Mouse (Mus musculus) limb, embryonic 14.5 days (tissue): Measurements from ENCODE around the gene Tcte2. TPM values are rescaled to one million over a fixed set of nuclear protein-coding genes. Genes with fewer than 3 reads are reported as not detected.
"Not testable (repeated sequence)": the region's sequence is repeated elsewhere in the genome, so short reads cannot be mapped to it uniquely, and the experiment has no call there.

Experiments
- ATAC-seq: fragments of 200-750 bp; cut with Nextera tagmentation; 2 replicates; pipeline ENCODE4 v1.8.0; 2017; ENCODE audit warnings: low read depth, moderate number of reproducible peaks, moderate TSS enrichment; ENCODE audit not compliant: low FRiP score
- DNase-seq: peaks from one replicate; pipeline ENCODE4 v3.0.0-alpha.2; 2015; ENCODE audit warnings: low spot score
- H3K27ac ChIP-seq: fragments of 300-500 bp; sonication (generic); replicated peaks from 2 replicates; pipeline ENCODE4 v1.5.1; 2014; ENCODE audit warnings: low read depth, mild to moderate bottlenecking, low read length, moderate library complexity, mixed read lengths
- H3K27me3 ChIP-seq: fragments of 300-500 bp; sonication (generic); 2 replicates; pipeline ENCODE4 v1.6.1; 2014; ENCODE audit warnings: low read length, mixed read lengths; ENCODE audit not compliant: control insufficient read depth, insufficient read depth
- H3K36me3 ChIP-seq: fragments of 300-500 bp; sonication (generic); 2 replicates; pipeline ENCODE4 v1.6.1; 2014; ENCODE audit warnings: mild to moderate bottlenecking, low read length, moderate library complexity, mixed read lengths; ENCODE audit not compliant: control insufficient read depth, insufficient read depth
- H3K4me1 ChIP-seq: fragments of 300-500 bp; sonication (generic); 2 replicates; pipeline ENCODE4 v1.6.1; 2014; ENCODE audit warnings: antibody characterized with exemption, low read length, mixed read lengths; ENCODE audit not compliant: control insufficient read depth, insufficient read depth
- H3K4me2 ChIP-seq: fragments of 300-500 bp; sonication (generic); replicated peaks from 2 replicates; pipeline ENCODE4 v1.6.1; 2014; ENCODE audit warnings: low read depth, mild to moderate bottlenecking, low read length, moderate library complexity; ENCODE audit not compliant: severe bottlenecking
- H3K4me3 ChIP-seq: fragments of 300-500 bp; sonication (generic); replicated peaks from 2 replicates; pipeline ENCODE4 v1.5.1; 2014; ENCODE audit warnings: low read length
- H3K9ac ChIP-seq: fragments of 300-500 bp; sonication (generic); 2 replicates; pipeline ENCODE4 v1.6.1; 2014; ENCODE audit warnings: mild to moderate bottlenecking, low read depth, low read length, moderate library complexity; ENCODE audit not compliant: severe bottlenecking
- H3K9me3 ChIP-seq: fragments of 300-500 bp; sonication (generic); 2 replicates; pipeline ENCODE4 v1.6.1; 2016; ENCODE audit warnings: low read length; ENCODE audit not compliant: control insufficient read depth
- POLR2A ChIP-seq: fragments of 200-500 bp; IDR thresholded peaks from 2 replicates; pipeline ENCODE4 v1.8.0; 2012; ENCODE audit warnings: inconsistent platforms, mild to moderate bottlenecking, moderate library complexity, borderline replicate concordance; ENCODE audit not compliant: insufficient read depth, insufficient read length; ENCODE audit errors: extremely low read depth
- WGBS: fragments of 180-500 bp; shearing (Covaris S2); extraction: QIAGEN DNeasy Blood & Tissue Kit; methylation state at CpG from one replicate; pipeline ENCODE4 v1.1.7; 2014; 5-methylcytosine and 5-hydroxymethylcytosine counted together
- polyA plus RNA-seq, 2 experiments: library from polyadenylated mRNA; depleted of rRNA in 1 of 2; stranded (reverse) in 1 of 2; unstranded in 1 of 2; fragments of >200 nt; fragmentation: Nextera tagmentation in 1 of 2; extraction: Ambion mirVana in 1 of 2; gene quantifications; 2 replicates each; pipeline versions ENCODE4 v1.2.1 to v1.2.3; 2012 to 2014

The Tcte2 gene
- polyA plus RNA-seq, 2 experiments = 4.4 to 5.2 TPM

DNA sequence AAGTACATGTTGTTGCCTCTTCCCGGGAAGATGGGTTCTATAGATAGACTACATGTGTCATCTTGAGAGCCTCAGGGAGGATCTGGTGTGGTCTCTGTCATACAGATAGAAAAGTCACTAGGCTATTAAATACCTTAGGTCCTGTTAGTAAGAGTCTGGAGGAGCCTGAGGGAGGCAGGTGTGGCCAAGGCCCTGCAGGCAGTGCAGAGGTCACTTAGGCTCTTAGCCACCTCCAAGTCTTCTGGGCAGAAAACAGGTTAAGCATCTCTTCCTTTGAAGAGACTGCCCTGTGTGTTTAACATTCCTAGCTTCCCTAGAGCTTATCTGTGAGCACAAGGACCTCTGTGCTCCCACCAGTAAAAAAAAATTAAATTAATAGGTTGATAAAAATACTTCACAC is 21.8 kb upstream of the Tcte2 start:
- H3K4me1 ChIP-seq = no peaks in the 10 kb centered on the region
- H3K4me2 ChIP-seq = no peak overlapping the region
- H3K36me3 ChIP-seq = no peaks in the 10 kb centered on the region
- H3K27me3 ChIP-seq = no peaks in the 10 kb centered on the region
- 87% methylated on average over 1 of the region's 1 CpGs for WGBS
- no peak for DNase-seq
- no peak for TF ChIP-seq POLR2A
- H3K4me3 ChIP-seq = no peak overlapping the region
- H3K27ac ChIP-seq = no peak overlapping the region
- 0 out of 2 replicates have a peak, but pooled peaks cover 4% of the 10 kb centered on the region for H3K9me3 ChIP-seq
- no peak overlapping the region for H3K9ac ChIP-seq
- ATAC-seq = no peak

DNA sequence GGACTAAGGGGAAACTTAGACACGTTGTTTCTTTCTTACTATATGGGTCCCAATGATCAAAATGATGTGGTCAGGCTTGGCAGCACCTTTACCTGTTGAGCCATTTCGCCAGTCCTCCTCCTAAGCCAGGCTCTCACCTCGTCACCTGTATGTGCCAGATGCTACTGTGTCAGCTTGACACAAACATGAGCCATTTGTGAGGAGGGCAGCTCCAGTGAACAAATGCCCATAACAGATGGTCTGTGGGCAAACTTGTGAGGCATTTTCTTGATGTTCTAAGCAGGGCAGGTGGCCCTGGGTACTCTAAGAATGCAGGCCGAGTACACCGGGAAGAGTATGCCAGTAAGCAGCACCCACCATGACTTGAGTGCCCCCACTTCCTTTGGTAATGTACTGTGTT is 20.3 kb upstream of the Tcte2 start:
- TF ChIP-seq POLR2A = no peak
- no peak overlapping the region for H3K4me3 ChIP-seq
- 86% methylated on average over 5 of the region's 5 CpGs for WGBS
- no peak overlapping the region for H3K4me2 ChIP-seq
- DNase-seq = no peak
- ATAC-seq = no peak
- no peak overlapping the region for H3K9ac ChIP-seq
- H3K9me3 ChIP-seq = 0 out of 2 replicates have a peak, but pooled peaks cover 4% of the 10 kb centered on the region
- no peaks in the 10 kb centered on the region for H3K27me3 ChIP-seq
- no peaks in the 10 kb centered on the region for H3K36me3 ChIP-seq
- H3K4me1 ChIP-seq = no peaks in the 10 kb centered on the region
- H3K27ac ChIP-seq = no peak overlapping the region

DNA sequence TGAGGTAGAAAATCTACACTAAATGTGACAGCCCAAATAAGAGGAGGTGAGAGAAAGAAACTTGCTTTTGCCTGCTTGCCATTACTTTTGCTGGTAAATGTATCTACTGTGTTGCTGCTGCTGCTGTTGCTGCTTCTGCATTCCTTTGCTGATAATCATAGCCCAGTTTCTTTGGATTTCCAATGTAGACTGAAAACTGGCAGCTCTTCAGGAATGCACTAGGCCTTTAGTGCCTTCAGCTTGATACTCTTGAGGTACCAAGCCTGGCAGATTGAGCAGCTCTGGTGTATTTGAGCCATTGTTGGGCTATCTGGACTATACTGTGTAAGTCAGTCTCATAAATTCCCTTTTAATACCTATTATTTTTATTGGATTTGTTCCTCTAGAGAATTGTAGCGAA is 17.2 kb upstream of the Tcte2 start:
- H3K4me3 ChIP-seq = no peak overlapping the region
- no peaks in the 10 kb centered on the region for H3K27me3 ChIP-seq
- no peak for DNase-seq
- no peaks in the 10 kb centered on the region for H3K36me3 ChIP-seq
- no peak overlapping the region for H3K4me2 ChIP-seq
- 0 out of 2 replicates have a peak, but pooled peaks cover 4% of the 10 kb centered on the region for H3K9me3 ChIP-seq
- no peak for TF ChIP-seq POLR2A
- WGBS = 55% methylated on average over 1 of the region's 1 CpGs
- H3K27ac ChIP-seq = no peak overlapping the region
- no peaks in the 10 kb centered on the region for H3K4me1 ChIP-seq
- no peak overlapping the region for H3K9ac ChIP-seq
- ATAC-seq = no peak

DNA sequence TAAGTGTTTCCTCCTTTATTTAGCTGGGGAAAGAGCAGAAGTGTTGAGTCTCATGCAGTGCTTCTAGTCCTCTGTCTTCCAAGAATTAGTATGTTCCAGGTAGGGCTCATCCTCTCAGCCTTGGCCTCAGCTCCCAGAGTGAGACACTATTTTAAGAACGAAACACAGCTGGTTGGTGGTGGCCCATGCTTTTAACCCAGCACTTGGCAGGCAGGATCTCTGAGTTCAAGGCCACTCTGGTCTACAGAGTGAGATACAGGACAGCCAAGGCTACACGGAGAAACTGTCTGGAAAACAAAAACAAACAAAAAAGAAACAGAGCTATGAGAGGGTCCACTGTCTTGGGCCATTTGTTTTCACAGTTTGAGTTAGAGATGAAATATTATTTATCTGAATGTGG is 16.1 kb upstream of the Tcte2 start:
- Histone ChIP-seq H3K4me3 (no peak overlapping the region), H3K4me1 (no peaks in the 10 kb centered on the region), H3K27ac (no peak overlapping the region), H3K36me3 (no peaks in the 10 kb centered on the region), H3K9me3 (0 out of 2 replicates have a peak, but pooled peaks cover 4% of the 10 kb centered on the region), H3K4me2 (no peak overlapping the region), H3K27me3 (no peaks in the 10 kb centered on the region), H3K9ac (no peak overlapping the region)
- DNase-seq = no peak
- 89% methylated on average over 2 of the region's 2 CpGs for WGBS
- no peak for TF ChIP-seq POLR2A
- no peak for ATAC-seq

DNA sequence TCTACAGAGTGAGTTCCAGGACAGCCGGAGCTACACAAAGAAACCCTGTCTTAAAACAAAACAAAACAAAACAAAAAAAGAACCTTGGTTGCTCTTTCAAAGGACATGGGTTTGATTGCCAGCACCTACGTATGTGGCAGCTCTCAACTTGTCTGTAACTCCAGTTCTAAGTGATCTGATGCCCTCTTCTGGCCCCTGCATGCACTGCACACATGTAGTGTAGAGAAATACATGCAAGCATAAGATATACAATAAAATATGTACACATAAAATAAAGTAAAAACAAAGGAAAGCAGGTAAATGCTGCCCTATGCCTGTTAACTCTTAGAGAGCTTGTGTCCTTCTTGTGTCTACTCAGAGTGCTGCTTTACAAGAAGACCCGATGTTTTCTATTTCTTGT is 7.6 kb upstream of the Tcte2 start:
- Histone ChIP-seq H3K27me3 (no peaks in the 10 kb centered on the region), H3K27ac (no peak overlapping the region), H3K9ac (no peak overlapping the region), H3K9me3 (no peaks in the 10 kb centered on the region), H3K4me3 (no peak overlapping the region), H3K36me3 (no peaks in the 10 kb centered on the region), H3K4me2 (no peak overlapping the region), H3K4me1 (no peaks in the 10 kb centered on the region)
- 89% methylated on average over 3 of the region's 3 CpGs for WGBS
- DNase-seq (no peak), ATAC-seq (no peak)
- TF ChIP-seq POLR2A = no peak

DNA sequence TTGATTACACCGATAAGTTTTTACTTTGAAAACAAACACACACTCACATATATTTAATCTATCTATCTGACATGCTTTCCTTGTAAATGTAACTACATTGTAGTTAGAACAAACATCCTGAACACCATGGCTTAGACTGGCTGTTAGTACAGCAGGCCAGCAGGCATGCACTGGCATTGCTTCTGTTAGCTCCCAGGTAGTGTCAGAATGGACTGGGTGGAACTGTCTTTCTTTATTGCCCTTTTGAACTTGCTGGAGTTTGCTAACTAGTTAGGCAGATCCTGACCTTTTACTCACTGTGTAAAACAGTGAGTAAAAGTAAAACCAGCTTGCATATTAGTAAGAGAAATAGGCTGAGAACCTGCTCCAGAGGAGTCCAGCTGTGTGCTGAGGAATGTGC is 6.9 kb upstream of the Tcte2 start:
- no peak overlapping the region for H3K27ac ChIP-seq
- TF ChIP-seq POLR2A = no peak

DNA sequence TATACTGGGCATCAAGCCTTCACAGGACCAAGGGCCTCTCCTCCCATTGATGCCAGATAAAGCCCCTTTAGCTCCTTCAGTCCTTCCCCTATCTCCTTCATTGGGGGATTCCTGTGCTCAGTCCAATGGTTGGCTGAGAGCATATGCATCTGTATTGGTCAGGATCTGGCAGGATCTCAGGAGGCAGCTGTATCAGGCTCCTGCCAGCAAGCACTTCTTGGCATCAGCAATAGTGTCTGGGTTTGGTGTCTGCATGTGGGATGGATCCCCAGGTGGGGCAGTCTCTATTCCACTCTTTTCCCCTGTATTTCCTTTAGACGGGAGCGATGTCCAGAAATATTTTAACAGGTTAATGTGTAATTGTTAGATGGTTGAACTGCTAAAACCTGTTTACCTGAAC is 3.3 kb upstream of the Tcte2 start:
- H3K36me3 ChIP-seq, H3K4me1 ChIP-seq, H3K4me3 ChIP-seq, H3K27ac ChIP-seq, H3K9me3 ChIP-seq, H3K9ac ChIP-seq, ATAC-seq, DNase-seq, H3K4me2 ChIP-seq, H3K27me3 ChIP-seq: not testable (repeated sequence)
- 88% methylated on average over 2 of the region's 2 CpGs for whole genome bisulfite sequencing

More for the DNA sequence above, 6.9 kb upstream of the Tcte2 start:
- Histone ChIP-seq H3K36me3 (no peaks in the 10 kb centered on the region), H3K9ac (no peak overlapping the region), H3K27me3 (no peaks in the 10 kb centered on the region), H3K4me3 (no peak overlapping the region), H3K4me2 (no peak overlapping the region), H3K4me1 (no peaks in the 10 kb centered on the region), H3K9me3 (no peaks in the 10 kb centered on the region)
- 92% methylated on average over 1 of the region's 1 CpGs for WGBS
- ATAC-seq (no peak), DNase-seq (no peak)
